Mouse (Mus musculus) kidney, adult 2 months (tissue): ENCODE measurements at regions not wholly inside any gene's neighbourhood (a gene's known extent, or its start where the extent isn't known, plus 50 kb on each side); places are given as distances from the start of the nearest gene placed in this dataset.

Experiments used
- DNase-seq: peaks from one replicate; pipeline ENCODE4 v3.0.0; 2021
- H3K27ac ChIP-seq: fragments of 200-500 bp; 2 replicates; pipeline ENCODE4 v1.5.1; 2012; ENCODE audit warnings: low read depth, low read length, control low read depth, inconsistent platforms; ENCODE audit not compliant: insufficient read depth
- H3K27me3 ChIP-seq: fragments of 200-500 bp; replicated peaks from 2 replicates; pipeline ENCODE4 v1.6.1; 2012; ENCODE audit warnings: mild to moderate bottlenecking, moderate library complexity, low read length, inconsistent platforms; ENCODE audit not compliant: control insufficient read depth, insufficient read depth
- H3K36me3 ChIP-seq: fragments of 200-500 bp; 2 replicates; pipeline ENCODE4 v1.6.1; 2012; ENCODE audit warnings: mild to moderate bottlenecking, moderate library complexity, low read length, inconsistent platforms; ENCODE audit not compliant: control insufficient read depth, insufficient read depth
- H3K4me1 ChIP-seq: fragments of 200-500 bp; 2 replicates; pipeline ENCODE4 v1.6.1; 2011; ENCODE audit warnings: low read length; ENCODE audit not compliant: control insufficient read depth, insufficient read depth
- H3K4me3 ChIP-seq: fragments of 200-500 bp; 2 replicates; pipeline ENCODE4 v1.5.1; 2011; ENCODE audit warnings: mild to moderate bottlenecking, low read depth, low read length, control low read depth; ENCODE audit not compliant: insufficient read depth
- CTCF ChIP-seq: fragments of 200-500 bp; conservative IDR thresholded peaks from 2 replicates; pipeline ENCODE4 v1.5.1; 2011; ENCODE audit warnings: low read depth, mild to moderate bottlenecking, control low read depth, low read length, moderate library complexity, mixed read lengths; ENCODE audit not compliant: insufficient read depth, insufficient read length
- POLR2A ChIP-seq: fragments of 200-500 bp; IDR thresholded peaks from one replicate; pipeline ENCODE4 v1.6.1; 2011; ENCODE audit warnings: low read depth, low read length, control low read depth
- WGBS: fragments of 180-500 bp; shearing (Covaris S2); methylation state at CpG from one replicate; pipeline ENCODE4 v1.1.7; 2018; 5-methylcytosine and 5-hydroxymethylcytosine counted together

GRCm38 (mm10) chr13:44602658-44603057, 126.6 kb upstream of the Jarid2 start:
- Histone ChIP-seq H3K4me1 (no peaks in the 10 kb centered on the region), H3K27me3 (no peaks in the 10 kb centered on the region), H3K4me3 (no peak overlapping the region), H3K27ac (no peak overlapping the region), H3K36me3 (no peaks in the 10 kb centered on the region)
- TF ChIP-seq POLR2A, result no peak
- TF ChIP-seq CTCF, result no peak
- 67% methylated on average over 6 of the region's 6 CpGs for WGBS
- DNase-seq, result no peak

- DNase-seq, result peak; percentile 56
- H3K27me3 ChIP-seq, result no peaks in the 10 kb centered on the region
- no peaks in the 10 kb centered on the region; the same call in 1 of the 2 replicates for H3K4me1 ChIP-seq
- TF ChIP-seq CTCF (no peak), POLR2A (no peak)
- H3K4me3 ChIP-seq, result no peak overlapping the region
- no peak overlapping the region for H3K27ac ChIP-seq
- no peaks in the 10 kb centered on the region for H3K36me3 ChIP-seq
- WGBS, result 66% methylated on average over 13 of the region's 13 CpGs
These were observed 121.7 kb upstream of the Jarid2 start for GRCm38 (mm10) chr13:44607316-44608285.

- peak; percentile 10 for DNase-seq
- WGBS, result 83% methylated on average over 3 of the region's 3 CpGs
- Histone ChIP-seq H3K27ac (no peak overlapping the region), H3K27me3 (no peaks in the 10 kb centered on the region), H3K36me3 (no peaks in the 10 kb centered on the region), H3K4me1 (no peaks in the 10 kb centered on the region; the same call in 1 of the 2 replicates), H3K4me3 (no peak overlapping the region)
- TF ChIP-seq CTCF (no peak), POLR2A (no peak)
These were observed 121.0 kb upstream of the Jarid2 start for GRCm38 (mm10) chr13:44608286-44608675.

- DNase-seq, result peak; percentile 32
- H3K27me3 ChIP-seq, result no peaks in the 10 kb centered on the region
- H3K27ac ChIP-seq, result no peak overlapping the region
- no peak overlapping the region for H3K4me3 ChIP-seq
- H3K4me1 ChIP-seq, result no peaks in the 10 kb centered on the region; the same call in 1 of the 2 replicates
- TF ChIP-seq POLR2A (no peak), CTCF (no peak)
- no peaks in the 10 kb centered on the region for H3K36me3 ChIP-seq
- 77% methylated on average over 11 of the region's 11 CpGs for WGBS
These were observed 120.5 kb upstream of the Jarid2 start for GRCm38 (mm10) chr13:44608681-44609335.

GRCm38 (mm10) chr13:44609606-44610005, 119.7 kb upstream of the Jarid2 start:
- H3K36me3 ChIP-seq, result no peaks in the 10 kb centered on the region
- TF ChIP-seq POLR2A (no peak), CTCF (no peak)
- H3K4me1 ChIP-seq, result no peaks in the 10 kb centered on the region; the same call in 1 of the 2 replicates
- WGBS, result 59% methylated on average over 5 of the region's 5 CpGs
- H3K27ac ChIP-seq, result no peak overlapping the region
- H3K4me3 ChIP-seq, result no peak overlapping the region
- DNase-seq, result peak; percentile 69
- H3K27me3 ChIP-seq, result no peaks in the 10 kb centered on the region

- Histone ChIP-seq H3K27me3 (no peaks in the 10 kb centered on the region), H3K4me3 (no peak overlapping the region), H3K4me1 (no peaks in the 10 kb centered on the region), H3K36me3 (no peaks in the 10 kb centered on the region), H3K27ac (no peak overlapping the region)
- WGBS, result 69% methylated on average over 8 of the region's 8 CpGs
- TF ChIP-seq POLR2A (no peak), CTCF (no peak)
- DNase-seq, result no peak
These were observed 113.6 kb upstream of the Jarid2 start for GRCm38 (mm10) chr13:44615696-44616095.

GRCm38 (mm10) chr13:44618368-44618767, 110.9 kb upstream of the Jarid2 start:
- 41% methylated on average over 3 of the region's 3 CpGs for WGBS

More at GRCm38 (mm10) chr13:44618368-44618767, 110.9 kb upstream of the Jarid2 start:
- Histone ChIP-seq H3K4me3 (no peak overlapping the region), H3K27ac (no peak overlapping the region), H3K27me3 (no peaks in the 10 kb centered on the region), H3K36me3 (no peaks in the 10 kb centered on the region), H3K4me1 (no peaks in the 10 kb centered on the region; the same call in 1 of the 2 replicates)
- peak; percentile 4 for DNase-seq
- no peak for TF ChIP-seq CTCF
- TF ChIP-seq POLR2A, result no peak
